Mouse (Mus musculus): ENCODE results near the gene Ppm1h. TPM values are rescaled to one million over a fixed set of nuclear protein-coding genes. Genes with fewer than 3 reads are reported as not detected.

Gene Ppm1h
- total and polyA plus RNA-seq, 2 experiments from 2014 or later = 4.9 to 6.1 TPM

GRCm38 (mm10) chr10:122858904-122859641 is 180.5 kb downstream of the Ppm1h start:
- H3K27ac ChIP-seq (ENCODE audit: low read depth) = peak overlapping the region; percentile 63
- TF ChIP-seq CTCF (IDR thresholded peaks at IDR 0.05; ENCODE audit: low read depth) = no peak
- no peak for TF ChIP-seq EP300 (IDR thresholded peaks at IDR 0.05; ENCODE audit: low read depth)
- H3K4me3 ChIP-seq (ENCODE audit: low read depth, low read length) = no peak overlapping the region
- H3K27me3 ChIP-seq (ENCODE audit: control insufficient read depth, insufficient read depth, low read length) = no peaks in the 10 kb centered on the region
- no peaks in the 10 kb centered on the region for H3K36me3 ChIP-seq (replicated peaks; ENCODE audit: control insufficient read depth, insufficient read depth, low read length)
- no peak overlapping the region for H3K9ac ChIP-seq (replicated peaks; ENCODE audit: low read depth, low read length)
- peak; percentile 29; the same call in 1 of the 2 replicates for ATAC-seq (ENCODE audit: insufficient read depth, low read depth)
- WGBS = 48% methylated on average over 8 of the region's 8 CpGs
- H3K4me2 ChIP-seq (ENCODE audit: low read depth, low read length) = no peak overlapping the region
- H3K4me1 ChIP-seq (ENCODE audit: control insufficient read depth, insufficient read depth) = peaks cover 28% of the 10 kb centered on the region
- peak; percentile 56 for DNase-seq (ENCODE audit: low spot score)
- H3K9me3 ChIP-seq (replicated peaks; ENCODE audit: control insufficient read depth, low read length) = no peaks in the 10 kb centered on the region

GRCm38 (mm10) chr10:122859642-122859997 is 181.1 kb downstream of the Ppm1h start:
- H3K4me2 ChIP-seq (ENCODE audit: low read depth, low read length) = no peak overlapping the region
- WGBS = 56% methylated on average over 8 of the region's 8 CpGs
- DNase-seq (ENCODE audit: low spot score) = no peak
- no peaks in the 10 kb centered on the region for H3K9me3 ChIP-seq (replicated peaks; ENCODE audit: control insufficient read depth, low read length)
- no peak for ATAC-seq (ENCODE audit: insufficient read depth, low read depth)
- peaks cover 23% of the 10 kb centered on the region for H3K4me1 ChIP-seq (ENCODE audit: control insufficient read depth, insufficient read depth)
- no peaks in the 10 kb centered on the region for H3K36me3 ChIP-seq (replicated peaks; ENCODE audit: control insufficient read depth, insufficient read depth, low read length)
- H3K9ac ChIP-seq (replicated peaks; ENCODE audit: low read depth, low read length) = no peak overlapping the region
- no peak overlapping the region for H3K4me3 ChIP-seq (ENCODE audit: low read depth, low read length)
- TF ChIP-seq CTCF (IDR thresholded peaks at IDR 0.05; ENCODE audit: low read depth) (no peak), EP300 (IDR thresholded peaks at IDR 0.05; ENCODE audit: low read depth) (no peak)
- H3K27ac ChIP-seq (ENCODE audit: low read depth) = peak overlapping the region; percentile 63
- H3K27me3 ChIP-seq (ENCODE audit: control insufficient read depth, insufficient read depth, low read length) = no peaks in the 10 kb centered on the region

- DNase-seq (ENCODE audit: low spot score) = no peak
- H3K27ac ChIP-seq (ENCODE audit: low read depth) = peak overlapping the region; percentile 63; the same call in 1 of the 2 replicates
- 49% methylated on average over 7 of the region's 7 CpGs for WGBS
Measured at GRCm38 (mm10) chr10:122860076-122860475, 181.5 kb downstream of the Ppm1h start.

DNA sequence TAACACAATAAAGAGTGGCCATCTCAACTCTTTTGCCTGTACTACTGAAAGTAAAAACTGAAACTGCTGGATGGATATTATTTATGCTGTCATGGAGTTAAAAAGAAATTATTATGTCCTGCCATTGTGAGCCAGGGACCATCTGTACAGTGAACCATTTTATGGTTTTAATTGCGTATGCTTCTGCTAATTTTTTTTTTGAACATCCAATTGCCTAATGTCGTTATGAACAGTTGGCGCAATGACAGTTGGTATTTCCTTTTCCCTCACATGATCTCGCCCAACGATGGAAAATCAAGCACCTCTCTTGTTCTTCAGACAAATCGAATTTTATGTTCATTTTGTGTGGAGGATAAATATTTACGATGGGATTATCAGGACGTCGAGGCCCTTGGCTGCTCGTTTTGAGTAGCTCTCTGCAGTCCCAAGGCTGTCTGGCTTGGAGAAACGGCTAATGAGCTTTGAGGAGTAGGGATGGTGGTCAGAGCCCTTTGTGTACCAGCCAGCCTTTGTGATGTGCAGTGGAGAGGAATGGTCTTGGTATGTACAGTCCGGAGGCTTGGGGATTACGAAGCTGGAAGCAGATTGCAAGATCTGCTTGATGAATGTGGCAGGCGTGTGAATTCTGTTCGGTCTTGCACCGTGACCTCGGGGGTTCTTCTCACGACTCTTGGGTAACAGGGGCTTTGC is 183.3 kb downstream of the Ppm1h start:
- Histone ChIP-seq H3K9me3 (replicated peaks; ENCODE audit: control insufficient read depth, low read length) (no peaks in the 10 kb centered on the region), H3K27ac (ENCODE audit: low read depth) (no peak overlapping the region), H3K36me3 (replicated peaks; ENCODE audit: control insufficient read depth, insufficient read depth, low read length) (no peaks in the 10 kb centered on the region), H3K4me1 (ENCODE audit: control insufficient read depth, insufficient read depth) (peaks cover 5% of the 10 kb centered on the region), H3K4me3 (ENCODE audit: low read depth, low read length) (no peak overlapping the region), H3K9ac (replicated peaks; ENCODE audit: low read depth, low read length) (no peak overlapping the region), H3K4me2 (ENCODE audit: low read depth, low read length) (no peak overlapping the region), H3K27me3 (ENCODE audit: control insufficient read depth, insufficient read depth, low read length) (no peaks in the 10 kb centered on the region)
- ATAC-seq (ENCODE audit: insufficient read depth, low read depth) = no peak
- 89% methylated on average over 18 of the region's 18 CpGs for WGBS
- no peak for TF ChIP-seq CTCF (IDR thresholded peaks at IDR 0.05; ENCODE audit: low read depth)
- TF ChIP-seq EP300 (IDR thresholded peaks at IDR 0.05; ENCODE audit: low read depth) = no peak
- DNase-seq (ENCODE audit: low spot score) = no peak

More at GRCm38 (mm10) chr10:122860076-122860475, 181.5 kb downstream of the Ppm1h start:
- no peak overlapping the region for H3K4me3 ChIP-seq (ENCODE audit: low read depth, low read length)
- H3K27me3 ChIP-seq (ENCODE audit: control insufficient read depth, insufficient read depth, low read length) = no peaks in the 10 kb centered on the region
- peaks cover 18% of the 10 kb centered on the region for H3K4me1 ChIP-seq (ENCODE audit: control insufficient read depth, insufficient read depth)
- no peak for ATAC-seq (ENCODE audit: insufficient read depth, low read depth)
- no peak for TF ChIP-seq EP300 (IDR thresholded peaks at IDR 0.05; ENCODE audit: low read depth)
- TF ChIP-seq CTCF (IDR thresholded peaks at IDR 0.05; ENCODE audit: low read depth) = no peak
- no peaks in the 10 kb centered on the region for H3K36me3 ChIP-seq (replicated peaks; ENCODE audit: control insufficient read depth, insufficient read depth, low read length)
- no peaks in the 10 kb centered on the region for H3K9me3 ChIP-seq (replicated peaks; ENCODE audit: control insufficient read depth, low read length)
- no peak overlapping the region for H3K4me2 ChIP-seq (ENCODE audit: low read depth, low read length)
- no peak overlapping the region for H3K9ac ChIP-seq (replicated peaks; ENCODE audit: low read depth, low read length)

DNA sequence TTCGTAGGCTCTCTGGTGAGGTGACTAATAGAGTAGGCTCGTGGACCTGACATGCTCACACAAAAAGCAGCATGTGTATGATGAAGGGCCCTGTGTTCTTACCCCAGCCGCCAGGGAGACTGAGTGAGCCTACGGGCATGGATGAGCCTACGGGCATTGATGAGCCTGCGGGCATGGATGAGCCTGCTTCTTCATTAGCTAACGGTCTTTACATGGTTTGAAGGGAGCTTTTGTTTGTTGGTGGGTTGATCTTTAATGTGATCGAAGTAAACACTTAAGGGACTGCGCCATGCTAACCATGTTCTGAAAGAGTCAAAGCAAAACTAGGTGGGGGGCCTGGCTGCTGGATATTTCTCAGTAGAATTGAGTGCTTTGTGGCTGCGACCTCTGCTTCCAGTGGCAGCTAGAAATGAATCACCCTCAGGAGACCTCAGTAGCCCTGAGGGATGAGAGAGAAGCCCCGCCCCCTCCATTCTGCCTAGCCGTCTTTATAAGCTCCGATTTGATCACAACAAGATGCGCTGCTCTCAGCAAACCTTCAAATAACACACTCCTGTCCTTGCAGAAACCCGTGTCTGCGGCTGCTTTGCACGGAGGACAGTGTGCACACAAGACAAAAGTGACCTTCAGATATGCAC is 183.9 kb downstream of the Ppm1h start:
- H3K4me2 ChIP-seq (ENCODE audit: low read depth, low read length) = no peak overlapping the region
- 79% methylated on average over 17 of the region's 17 CpGs for WGBS
- no peaks in the 10 kb centered on the region for H3K27me3 ChIP-seq (ENCODE audit: control insufficient read depth, insufficient read depth, low read length)
- no peak overlapping the region for H3K9ac ChIP-seq (replicated peaks; ENCODE audit: low read depth, low read length)
- H3K4me1 ChIP-seq (ENCODE audit: control insufficient read depth, insufficient read depth) = peaks cover 5% of the 10 kb centered on the region
- ATAC-seq (ENCODE audit: insufficient read depth, low read depth) = no peak
- no peaks in the 10 kb centered on the region for H3K9me3 ChIP-seq (replicated peaks; ENCODE audit: control insufficient read depth, low read length)
- H3K36me3 ChIP-seq (replicated peaks; ENCODE audit: control insufficient read depth, insufficient read depth, low read length) = no peaks in the 10 kb centered on the region
- no peak for TF ChIP-seq CTCF (IDR thresholded peaks at IDR 0.05; ENCODE audit: low read depth)
- no peak for DNase-seq (ENCODE audit: low spot score)
- H3K27ac ChIP-seq (ENCODE audit: low read depth) = no peak overlapping the region
- no peak overlapping the region for H3K4me3 ChIP-seq (ENCODE audit: low read depth, low read length)
